Mouse (Mus musculus) cerebellum, adult 2 months (tissue): ENCODE measurements around the gene Adgrd1. TPM values are rescaled to one million over a fixed set of nuclear protein-coding genes. Genes with fewer than 3 reads are reported as not detected.

Source experiments
- DNase-seq, 2 experiments: peaks; one replicate each; pipeline ENCODE4 v3.0.0; 2021
- H3K27ac ChIP-seq: fragments of 200-500 bp; 2 replicates; pipeline ENCODE4 v1.5.1; 2012; ENCODE audit warnings: low read length, control low read depth, inconsistent platforms; ENCODE audit not compliant: insufficient read depth
- H3K27me3 ChIP-seq: fragments of 200-500 bp; 2 replicates; pipeline ENCODE4 v1.6.1; 2012; ENCODE audit warnings: inconsistent platforms, mild to moderate bottlenecking, low read length, moderate library complexity; ENCODE audit not compliant: control insufficient read depth, insufficient read depth
- H3K4me1 ChIP-seq: fragments of 200-500 bp; 2 replicates; pipeline ENCODE4 v1.6.1; 2011; ENCODE audit warnings: low read length; ENCODE audit not compliant: control insufficient read depth, insufficient read depth
- H3K4me3 ChIP-seq: fragments of 200-500 bp; replicated peaks from 2 replicates; pipeline ENCODE3; 2011; ENCODE audit warnings: mild to moderate bottlenecking, low read depth, low read length, control low read depth; ENCODE audit not compliant: insufficient read depth
- CTCF ChIP-seq: fragments of 200-500 bp; IDR thresholded peaks from 2 replicates; pipeline ENCODE4 v1.5.1; 2011; ENCODE audit warnings: low read depth, mild to moderate bottlenecking, control low read depth, low read length, moderate library complexity, borderline replicate concordance; ENCODE audit not compliant: insufficient read depth
- POLR2A ChIP-seq: fragments of 200-500 bp; IDR thresholded peaks from 2 replicates; pipeline ENCODE4 v1.6.1; 2011; ENCODE audit warnings: low read length, control low read depth, borderline replicate concordance; ENCODE audit not compliant: insufficient read depth
- WGBS: fragments of 180-500 bp; shearing (Covaris S2); methylation state at CpG from one replicate; pipeline ENCODE4 v1.1.7; 2018; 5-methylcytosine and 5-hydroxymethylcytosine counted together
- polyA plus RNA-seq: library from polyadenylated mRNA; depleted of rRNA; stranded (reverse); fragments of >200 nt; gene quantifications from 2 replicates; pipeline ENCODE4 v1.2.3, GENCODE M21; 2012

Gene Adgrd1
- polyA plus RNA-seq, 1 experiment = 0.34 TPM

DNA sequence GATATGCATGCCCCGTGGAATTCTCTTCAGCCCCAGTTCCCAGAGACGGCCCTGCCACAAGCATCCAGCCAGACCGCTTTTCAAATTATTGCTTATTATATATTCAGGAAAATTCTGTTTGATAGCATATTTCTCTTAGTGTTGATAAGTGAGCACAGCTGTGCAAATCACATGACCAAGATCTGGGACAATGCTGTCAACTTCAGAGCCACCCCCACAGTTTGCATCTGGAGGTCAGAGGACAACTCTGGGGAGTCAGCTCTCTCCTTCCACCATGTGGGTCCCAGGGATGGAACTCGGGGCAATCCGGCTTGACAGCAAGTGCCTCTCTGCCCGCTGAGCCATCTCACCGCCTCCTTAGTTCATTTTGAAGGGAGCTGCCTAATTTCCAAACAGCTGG, 69.0 kb downstream of the Adgrd1 start:
- H3K4me1 ChIP-seq = no peaks in the 10 kb centered on the region
- DNase-seq = no peak
- no peak overlapping the region for H3K4me3 ChIP-seq
- TF ChIP-seq CTCF = no peak
- TF ChIP-seq POLR2A = no peak
- 74% methylated on average over 7 of the region's 7 CpGs for WGBS
- no peaks in the 10 kb centered on the region; the same call in 1 of the 2 replicates for H3K27me3 ChIP-seq
- no peak overlapping the region for H3K27ac ChIP-seq

DNA sequence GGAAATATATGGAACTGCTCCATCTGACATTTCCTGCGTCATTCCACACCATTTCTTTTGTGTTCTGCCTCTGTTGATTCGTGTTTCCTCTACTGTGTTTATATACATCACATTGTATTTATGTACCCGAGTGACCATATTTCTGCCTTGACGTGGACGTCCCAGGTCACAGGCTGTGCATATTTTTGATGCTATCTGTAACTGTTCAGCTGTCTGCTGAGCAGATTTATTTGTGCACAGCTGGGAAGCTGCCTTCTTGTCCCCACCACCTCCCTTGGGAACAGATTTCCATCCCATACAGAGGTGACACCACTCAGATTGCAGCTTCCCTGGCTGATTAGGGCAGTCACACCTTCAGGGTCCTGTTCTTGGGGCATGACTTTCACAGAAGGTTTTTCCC, 72.5 kb downstream of the Adgrd1 start:
- TF ChIP-seq POLR2A (no peak), CTCF (no peak)
- 63% methylated on average over 5 of the region's 5 CpGs for WGBS
- no peaks in the 10 kb centered on the region; the same call in 1 of the 2 replicates for H3K4me1 ChIP-seq
- no peak for DNase-seq
- H3K27me3 ChIP-seq = no peaks in the 10 kb centered on the region; the same call in 1 of the 2 replicates
- no peak overlapping the region for H3K4me3 ChIP-seq
- no peak overlapping the region for H3K27ac ChIP-seq

DNA sequence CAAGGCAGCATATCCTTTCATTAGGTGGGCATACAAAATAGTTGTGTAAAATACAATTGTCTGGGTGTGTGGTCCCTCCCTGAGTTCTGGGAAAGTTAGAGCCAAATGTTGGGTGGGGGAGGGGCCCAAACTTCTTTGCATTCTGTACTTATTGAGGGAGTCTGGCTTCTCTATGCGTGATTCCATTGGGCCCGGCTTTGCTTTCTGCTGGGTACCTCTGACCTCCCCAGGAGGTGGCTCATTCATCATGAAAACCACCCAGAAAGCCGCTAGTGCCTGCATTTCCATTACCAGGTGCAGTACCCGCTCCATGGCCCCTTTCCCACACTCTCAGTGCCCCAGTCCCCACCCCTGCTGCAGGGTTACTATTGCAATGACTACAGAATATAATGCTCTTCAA, 73.0 kb downstream of the Adgrd1 start:
- TF ChIP-seq CTCF (no peak), POLR2A (no peak)
- H3K27me3 ChIP-seq = no peaks in the 10 kb centered on the region; the same call in 1 of the 2 replicates
- no peak overlapping the region for H3K4me3 ChIP-seq
- no peak overlapping the region for H3K27ac ChIP-seq
- WGBS = 30% methylated on average over 4 of the region's 4 CpGs
- DNase-seq = no peak
- no peaks in the 10 kb centered on the region; the same call in 1 of the 2 replicates for H3K4me1 ChIP-seq

DNA sequence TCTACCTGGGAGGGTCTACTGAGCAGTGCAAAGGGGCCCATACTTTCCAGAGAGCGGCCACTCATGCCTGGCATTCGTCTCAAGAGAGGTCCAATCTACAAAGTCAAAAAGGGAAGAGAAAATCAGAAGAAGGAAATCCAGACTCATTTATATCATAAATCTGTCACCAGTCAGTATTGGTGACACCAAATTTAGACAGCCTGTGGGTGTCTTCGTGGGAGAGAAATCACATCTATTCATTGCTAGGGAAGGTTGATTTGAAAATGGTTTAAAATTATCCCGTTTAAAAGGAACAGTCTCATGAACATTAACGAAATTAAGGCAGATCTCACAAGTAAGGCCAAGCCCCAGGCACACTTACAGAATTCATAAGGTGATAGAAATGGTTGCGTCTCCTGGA, 76.0 kb downstream of the Adgrd1 start:
- Histone ChIP-seq H3K27me3 (no peaks in the 10 kb centered on the region; the same call in 1 of the 2 replicates), H3K27ac (no peak overlapping the region), H3K4me1 (no peaks in the 10 kb centered on the region; the same call in 1 of the 2 replicates), H3K4me3 (no peak overlapping the region)
- no peak for DNase-seq
- no peak for TF ChIP-seq CTCF
- TF ChIP-seq POLR2A = no peak
- WGBS = 94% methylated on average over 6 of the region's 6 CpGs

DNA sequence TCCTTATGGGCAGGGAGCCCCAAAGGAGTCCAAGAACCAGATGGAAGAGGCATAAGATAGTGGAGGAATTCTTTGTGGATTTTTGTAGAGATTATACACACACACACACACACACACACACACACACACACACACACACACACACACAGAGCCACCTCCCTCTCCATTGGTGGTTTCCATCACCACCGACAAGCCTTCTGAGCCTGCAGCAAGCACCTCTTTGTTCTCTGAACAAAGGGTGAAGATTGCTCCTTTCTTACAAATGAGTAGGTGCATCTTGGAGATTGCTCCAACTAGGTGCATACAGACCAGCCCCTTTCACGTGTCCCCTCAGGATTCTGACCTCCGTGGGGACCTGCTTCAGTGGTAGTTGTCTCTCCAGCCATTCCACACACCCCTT, 79.4 kb downstream of the Adgrd1 start:
- H3K27me3 ChIP-seq = no peaks in the 10 kb centered on the region
- no peak for DNase-seq
- no peak for TF ChIP-seq CTCF
- TF ChIP-seq POLR2A = no peak
- 27% methylated on average over 3 of the region's 3 CpGs for WGBS
- H3K4me3 ChIP-seq = no peak overlapping the region
- H3K4me1 ChIP-seq = no peaks in the 10 kb centered on the region; the same call in 1 of the 2 replicates
- H3K27ac ChIP-seq = no peak overlapping the region

DNA sequence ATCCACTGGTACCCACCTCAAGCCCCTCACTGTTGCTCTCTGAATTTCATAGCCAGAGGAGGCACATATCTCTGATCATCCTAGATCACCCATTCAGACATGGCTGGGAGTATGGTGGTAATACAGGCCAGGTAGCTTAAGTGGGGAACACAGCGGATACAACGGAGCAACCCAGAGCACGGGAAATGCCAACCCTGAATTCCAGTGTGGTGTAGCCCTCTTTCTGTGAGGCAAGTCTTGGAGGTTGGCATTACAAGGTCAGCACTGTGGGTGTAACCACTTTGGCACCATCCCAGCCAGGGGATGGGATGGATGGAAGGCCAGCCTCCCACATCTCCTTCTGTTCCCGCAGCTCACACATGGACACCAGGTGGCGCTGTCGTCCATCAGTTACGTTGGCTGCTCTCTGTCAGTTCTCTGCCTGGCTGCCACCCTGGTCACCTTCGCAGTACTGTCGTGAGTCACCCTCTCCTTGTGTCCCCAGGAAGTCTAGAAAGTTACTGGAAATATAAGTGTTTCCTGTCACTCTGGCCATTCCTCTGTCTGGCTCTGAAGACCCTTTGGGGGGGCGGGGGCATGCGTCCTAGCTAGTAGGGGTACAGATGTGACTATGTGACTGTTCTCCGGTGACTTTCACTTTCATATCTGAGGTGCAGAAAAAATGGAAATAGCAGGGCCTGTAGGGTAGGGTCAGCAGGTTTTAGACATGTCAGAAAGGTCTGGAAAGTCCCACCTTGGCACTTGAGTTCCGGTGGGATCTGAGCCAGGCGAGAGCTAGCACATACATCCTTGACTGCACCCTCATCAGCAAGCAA, 81.4 kb downstream of the Adgrd1 start:
- TF ChIP-seq POLR2A = no peak
- TF ChIP-seq CTCF = peak; percentile 99
- Histone ChIP-seq H3K27ac (no peak overlapping the region), H3K4me3 (no peak overlapping the region), H3K27me3 (no peaks in the 10 kb centered on the region), H3K4me1 (no peaks in the 10 kb centered on the region)
- DNase-seq = peak; percentile 78 to 90
- 46% methylated on average over 14 of the region's 14 CpGs for WGBS

DNA sequence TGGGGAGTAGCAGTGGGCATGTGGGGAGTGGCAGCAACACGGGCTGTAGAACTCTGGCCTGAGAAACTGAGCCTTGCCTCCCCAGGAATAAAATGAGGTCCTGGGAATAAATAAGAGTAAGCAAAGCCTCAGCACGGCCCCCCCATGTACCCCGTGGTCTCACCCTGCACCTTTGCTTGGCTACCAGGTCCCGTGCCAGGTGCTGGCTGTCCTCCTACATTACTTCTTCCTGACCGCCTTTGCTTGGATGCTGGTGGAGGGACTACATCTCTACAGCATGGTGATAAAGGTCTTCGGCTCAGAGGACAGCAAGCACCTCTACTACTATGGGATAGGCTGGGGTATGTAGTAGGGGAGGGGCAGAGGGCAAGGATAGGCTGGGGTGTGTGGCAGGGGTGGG, 82.8 kb downstream of the Adgrd1 start:
- no peaks in the 10 kb centered on the region for H3K4me1 ChIP-seq
- WGBS = 34% methylated on average over 6 of the region's 6 CpGs
- H3K27ac ChIP-seq = no peak overlapping the region
- no peak for DNase-seq
- H3K4me3 ChIP-seq = no peak overlapping the region
- no peak for TF ChIP-seq CTCF
- TF ChIP-seq POLR2A = no peak
- H3K27me3 ChIP-seq = 0 out of 2 replicates have a peak, but pooled peaks cover 3% of the 10 kb centered on the region
